Mouse (Mus musculus): Measurements from ENCODE around the gene Gas2l3. TPM values are rescaled to one million over a fixed set of nuclear protein-coding genes. Genes with fewer than 3 reads are reported as not detected.
A peak's percentile ranks its signal among the peaks of the same experiment; 100 is the strongest.

Gene Gas2l3
- total RNA-seq (2014; rRNA removed) (3.7 and 7.0 TPM in 2 replicates), polyA plus RNA-seq (2015; fragmentation: Nextera tagmentation; extraction: Ambion mirVana) (1.6 and 1.7 TPM in 2 replicates)

GRCm38 (mm10) chr10:89443623-89444151 is at the start of gene Gas2l3:
TSS of gene Gas2l3 (minus strand) at chr10:89443967.
- H3K4me3 ChIP-seq (ENCODE audit: low read depth, low read length): peak within 1 kb of the TSS; percentile 57
- H3K36me3 ChIP-seq (ENCODE audit: insufficient read depth, low read length): no peaks in the 10 kb centered on the region
- no peaks in the 10 kb centered on the region for H3K4me1 ChIP-seq (ENCODE audit: insufficient read depth, low read length)
- under 1% methylated on average over 39 of the region's 39 CpGs for WGBS
- peak within 1 kb of the TSS; percentile 68 for H3K9ac ChIP-seq (replicated peaks; ENCODE audit: low read length, poor library complexity, severe bottlenecking)
- peaks cover 9% of the 10 kb centered on the region; the same call in 1 of the 2 replicates for H3K27me3 ChIP-seq (ENCODE audit: insufficient read depth, low read length)
- peak within 1 kb of the TSS; percentile 93 for H3K4me2 ChIP-seq (ENCODE audit: low read depth, low read length, poor library complexity, severe bottlenecking)
- no peak within 1 kb of the TSS for H3K27ac ChIP-seq (ENCODE audit: low read depth, low read length)
- no peak for TF ChIP-seq CTCF (IDR thresholded peaks at IDR 0.05)
- peak; percentile 85 for DNase-seq (ENCODE audit: low spot score)
- H3K9me3 ChIP-seq (ENCODE audit: low read length): no peaks in the 10 kb centered on the region
- ATAC-seq (ENCODE audit: low FRiP score): peak; percentile 94

GRCm38 (mm10) chr10:89491321-89491720 is 47.6 kb upstream of the Gas2l3 start:
- 39% methylated on average over 3 of the region's 3 CpGs for WGBS
- no peak overlapping the region for H3K27ac ChIP-seq (ENCODE audit: low read depth, low read length)
- ATAC-seq (ENCODE audit: low FRiP score): no peak

GRCm38 (mm10) chr10:89490250-89490649 is 46.5 kb upstream of the Gas2l3 start:
- Histone ChIP-seq H3K27me3 (ENCODE audit: insufficient read depth, low read length) (no peaks in the 10 kb centered on the region), H3K27ac (ENCODE audit: low read depth, low read length) (no peak overlapping the region), H3K4me1 (ENCODE audit: insufficient read depth, low read length) (no peaks in the 10 kb centered on the region), H3K9ac (replicated peaks; ENCODE audit: low read length, poor library complexity, severe bottlenecking) (no peak overlapping the region), H3K4me3 (ENCODE audit: low read depth, low read length) (no peak overlapping the region), H3K9me3 (ENCODE audit: low read length) (no peaks in the 10 kb centered on the region), H3K36me3 (ENCODE audit: insufficient read depth, low read length) (no peaks in the 10 kb centered on the region), H3K4me2 (ENCODE audit: low read depth, low read length, poor library complexity, severe bottlenecking) (no peak overlapping the region)
- no peak for TF ChIP-seq CTCF (IDR thresholded peaks at IDR 0.05)
- DNase-seq (ENCODE audit: low spot score): no peak
- ATAC-seq (ENCODE audit: low FRiP score): no peak
- 85% methylated on average over 3 of the region's 3 CpGs for WGBS

More at GRCm38 (mm10) chr10:89491321-89491720, 47.6 kb upstream of the Gas2l3 start:
- no peak overlapping the region for H3K4me3 ChIP-seq (ENCODE audit: low read depth, low read length)
- H3K9me3 ChIP-seq (ENCODE audit: low read length): no peaks in the 10 kb centered on the region
- no peak overlapping the region for H3K9ac ChIP-seq (replicated peaks; ENCODE audit: low read length, poor library complexity, severe bottlenecking)
- no peaks in the 10 kb centered on the region for H3K36me3 ChIP-seq (ENCODE audit: insufficient read depth, low read length)
- DNase-seq (ENCODE audit: low spot score): no peak
- no peaks in the 10 kb centered on the region for H3K4me1 ChIP-seq (ENCODE audit: insufficient read depth, low read length)
- no peak for TF ChIP-seq CTCF (IDR thresholded peaks at IDR 0.05)
- H3K4me2 ChIP-seq (ENCODE audit: low read depth, low read length, poor library complexity, severe bottlenecking): no peak overlapping the region
- H3K27me3 ChIP-seq (ENCODE audit: insufficient read depth, low read length): no peaks in the 10 kb centered on the region

GRCm38 (mm10) chr10:89489459-89489858 is 45.7 kb upstream of the Gas2l3 start:
- Histone ChIP-seq H3K4me2 (ENCODE audit: low read depth, low read length, poor library complexity, severe bottlenecking) (no peak overlapping the region), H3K27ac (ENCODE audit: low read depth, low read length) (no peak overlapping the region), H3K9me3 (ENCODE audit: low read length) (no peaks in the 10 kb centered on the region), H3K27me3 (ENCODE audit: insufficient read depth, low read length) (no peaks in the 10 kb centered on the region), H3K4me3 (ENCODE audit: low read depth, low read length) (no peak overlapping the region), H3K36me3 (ENCODE audit: insufficient read depth, low read length) (no peaks in the 10 kb centered on the region), H3K9ac (replicated peaks; ENCODE audit: low read length, poor library complexity, severe bottlenecking) (no peak overlapping the region), H3K4me1 (ENCODE audit: insufficient read depth, low read length) (no peaks in the 10 kb centered on the region)
- ATAC-seq (ENCODE audit: low FRiP score) (no peak), DNase-seq (ENCODE audit: low spot score) (no peak)
- peak; percentile 13; the same call in 1 of the 2 replicates for TF ChIP-seq CTCF (IDR thresholded peaks at IDR 0.05)
- WGBS: 91% methylated on average over 4 of the region's 4 CpGs

GRCm38 (mm10) chr10:89486995-89487742 is 43.4 kb upstream of the Gas2l3 start:
- H3K36me3 ChIP-seq (ENCODE audit: insufficient read depth, low read length): no peaks in the 10 kb centered on the region
- H3K27me3 ChIP-seq (ENCODE audit: insufficient read depth, low read length): no peaks in the 10 kb centered on the region
- no peak for ATAC-seq (ENCODE audit: low FRiP score)
- H3K27ac ChIP-seq (ENCODE audit: low read depth, low read length): no peak overlapping the region
- TF ChIP-seq CTCF (IDR thresholded peaks at IDR 0.05): no peak
- H3K9ac ChIP-seq (replicated peaks; ENCODE audit: low read length, poor library complexity, severe bottlenecking): no peak overlapping the region
- no peaks in the 10 kb centered on the region for H3K4me1 ChIP-seq (ENCODE audit: insufficient read depth, low read length)
- no peak overlapping the region for H3K4me2 ChIP-seq (ENCODE audit: low read depth, low read length, poor library complexity, severe bottlenecking)
- H3K9me3 ChIP-seq (ENCODE audit: low read length): no peaks in the 10 kb centered on the region
- 22% methylated on average over 4 of the region's 4 CpGs for WGBS
- no peak for DNase-seq (ENCODE audit: low spot score)
- H3K4me3 ChIP-seq (ENCODE audit: low read depth, low read length): no peak overlapping the region

DNA sequence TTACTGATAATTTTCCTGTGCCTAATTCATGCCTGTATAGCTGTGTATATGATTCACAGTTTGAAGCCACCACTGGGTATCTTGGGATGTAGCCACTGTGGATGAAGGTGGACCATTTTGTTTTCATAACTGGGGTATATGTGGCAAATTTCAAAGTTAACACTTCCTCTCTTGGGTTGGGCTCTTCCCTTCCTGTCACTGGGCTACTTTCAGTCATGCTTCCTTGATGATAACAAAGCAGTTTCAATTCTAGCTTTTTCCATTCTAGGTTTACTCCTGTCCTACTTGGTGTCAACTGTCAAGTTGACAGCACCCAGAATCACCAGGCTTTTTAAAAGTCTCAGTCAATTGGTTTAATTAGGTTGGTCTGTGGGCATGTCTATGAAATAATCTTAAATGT is 41.1 kb upstream of the Gas2l3 start:
- no peaks in the 10 kb centered on the region for H3K9me3 ChIP-seq (ENCODE audit: low read length)
- H3K4me3 ChIP-seq (ENCODE audit: low read depth, low read length): no peak overlapping the region
- H3K4me2 ChIP-seq (ENCODE audit: low read depth, low read length, poor library complexity, severe bottlenecking): no peak overlapping the region
- H3K27ac ChIP-seq (ENCODE audit: low read depth, low read length): no peak overlapping the region
- no peaks in the 10 kb centered on the region for H3K36me3 ChIP-seq (ENCODE audit: insufficient read depth, low read length)
- DNase-seq (ENCODE audit: low spot score) (no peak), ATAC-seq (ENCODE audit: low FRiP score) (no peak)
- no peak for TF ChIP-seq CTCF (IDR thresholded peaks at IDR 0.05)
- no peaks in the 10 kb centered on the region for H3K4me1 ChIP-seq (ENCODE audit: insufficient read depth, low read length)
- no peaks in the 10 kb centered on the region for H3K27me3 ChIP-seq (ENCODE audit: insufficient read depth, low read length)
- no peak overlapping the region for H3K9ac ChIP-seq (replicated peaks; ENCODE audit: low read length, poor library complexity, severe bottlenecking)

Data from midbrain, postnatal 0 days (tissue).